Mouse (Mus musculus) kidney, embryonic 14.5 days (tissue): ENCODE results near the gene Lrba. TPM values are rescaled to one million over a fixed set of nuclear protein-coding genes. Genes with fewer than 3 reads are reported as not detected.

Experiments
- ATAC-seq: fragments of 200-750 bp; cut with Nextera tagmentation; 2 replicates; pipeline ENCODE4 v1.8.0; 2017; ENCODE audit warnings: moderate number of reproducible peaks, mild to moderate bottlenecking, moderate TSS enrichment, moderate library complexity; ENCODE audit not compliant: low FRiP score, low TSS enrichment
- H3K27ac ChIP-seq: fragments of 300-500 bp; sonication (generic); 2 replicates; pipeline ENCODE4 v1.5.1; 2014; ENCODE audit warnings: low read depth, mild to moderate bottlenecking, low read length, moderate library complexity, mixed read lengths
- H3K27me3 ChIP-seq: fragments of 300-500 bp; sonication (generic); 2 replicates; pipeline ENCODE4 v1.6.1; 2014; ENCODE audit warnings: mild to moderate bottlenecking, low read length; ENCODE audit not compliant: control insufficient read depth, insufficient read depth
- H3K36me3 ChIP-seq: fragments of 300-500 bp; sonication (generic); 2 replicates; pipeline ENCODE4 v1.6.1; 2014; ENCODE audit warnings: low read length, mixed read lengths; ENCODE audit not compliant: control insufficient read depth, insufficient read depth
- H3K4me1 ChIP-seq: fragments of 300-500 bp; sonication (generic); 2 replicates; pipeline ENCODE4 v1.6.1; 2014; ENCODE audit warnings: low read length, mixed read lengths; ENCODE audit not compliant: control insufficient read depth, insufficient read depth
- H3K4me2 ChIP-seq: fragments of 300-500 bp; sonication (generic); replicated peaks from 2 replicates; pipeline ENCODE4 v1.6.1; 2014; ENCODE audit warnings: low read depth, mild to moderate bottlenecking, low read length
- H3K4me3 ChIP-seq: fragments of 300-500 bp; sonication (generic); 2 replicates; pipeline ENCODE4 v1.5.1; 2014; ENCODE audit warnings: mild to moderate bottlenecking, low read length
- H3K9ac ChIP-seq: fragments of 300-500 bp; sonication (generic); 2 replicates; pipeline ENCODE4 v1.6.1; 2014; ENCODE audit warnings: low read depth, mild to moderate bottlenecking, low read length, moderate library complexity
- H3K9me3 ChIP-seq: fragments of 300-500 bp; sonication (generic); 2 replicates; pipeline ENCODE4 v1.6.1; 2016; ENCODE audit warnings: low read length; ENCODE audit not compliant: control insufficient read depth
- WGBS: fragments of 180-500 bp; shearing (Covaris S2); extraction: QIAGEN DNeasy Blood & Tissue Kit; methylation state at CpG from one replicate; pipeline ENCODE4 v1.1.7; 2014; 5-methylcytosine and 5-hydroxymethylcytosine counted together
- polyA plus RNA-seq: library from polyadenylated mRNA; unstranded; fragments of >200 nt; fragmentation: Nextera tagmentation; extraction: Ambion mirVana; gene quantifications from 2 replicates; pipeline ENCODE4 v1.2.1, GENCODE M21; 2014

Gene Lrba
- 8.9 and 13.4 TPM in 2 replicates for polyA plus RNA-seq

DNA sequence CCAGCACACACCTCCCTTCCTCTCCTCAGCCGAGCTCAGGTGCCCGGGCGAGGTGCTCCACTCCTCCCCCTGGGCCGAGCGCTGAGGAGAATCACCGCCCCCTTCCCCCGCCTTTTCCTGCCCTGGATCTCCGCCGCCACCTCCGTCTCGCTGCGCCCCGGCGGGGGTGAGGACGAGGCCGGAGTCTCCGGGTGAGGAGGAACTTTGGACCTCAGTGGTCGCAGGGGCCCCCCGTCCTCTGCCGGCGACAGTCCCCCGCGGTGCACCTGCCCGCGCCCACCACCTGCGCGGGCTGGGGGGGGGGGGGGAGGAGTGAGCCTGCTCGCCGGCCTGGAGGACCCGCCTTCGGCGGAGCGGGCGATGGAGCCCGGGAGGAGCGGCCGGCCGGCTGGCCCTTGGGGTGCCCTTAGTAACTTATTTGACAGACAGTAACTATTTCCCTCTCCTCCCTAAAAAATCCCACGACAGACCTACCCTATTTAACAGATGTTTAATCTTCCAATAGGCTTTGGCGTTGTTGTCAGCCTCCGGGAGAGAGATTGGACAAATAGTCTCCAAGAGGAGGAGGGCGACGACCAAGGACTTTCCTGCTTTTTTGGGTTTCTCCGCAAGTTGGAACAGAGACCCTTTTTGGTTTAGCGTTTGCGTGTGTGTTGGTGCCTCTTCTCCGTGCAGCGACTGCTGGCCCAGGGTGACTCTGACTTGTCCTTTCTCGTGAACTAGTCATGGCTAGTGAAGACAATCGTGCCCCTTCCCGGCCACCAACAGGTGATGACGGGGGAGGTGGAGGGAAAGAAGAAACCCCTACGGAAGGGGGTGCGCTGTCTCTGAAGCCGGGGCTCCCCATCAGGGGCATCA lies at the start of gene Lrba:
Lrba (plus strand) TSS at position 117 of the 858 bp plus-strand sequence.
- ATAC-seq = peak; percentile 89
- Histone ChIP-seq H3K4me2 (peak within 1 kb of the TSS; percentile 87), H3K27me3 (no peaks in the 10 kb centered on the region), H3K36me3 (no peaks in the 10 kb centered on the region), H3K9ac (peak within 1 kb of the TSS; percentile 89), H3K27ac (peak within 1 kb of the TSS; percentile 95), H3K9me3 (no peaks in the 10 kb centered on the region), H3K4me1 (no peaks in the 10 kb centered on the region), H3K4me3 (peak within 1 kb of the TSS; percentile 90)
- under 1% methylated on average over 33 of the region's 55 CpGs for WGBS

DNA sequence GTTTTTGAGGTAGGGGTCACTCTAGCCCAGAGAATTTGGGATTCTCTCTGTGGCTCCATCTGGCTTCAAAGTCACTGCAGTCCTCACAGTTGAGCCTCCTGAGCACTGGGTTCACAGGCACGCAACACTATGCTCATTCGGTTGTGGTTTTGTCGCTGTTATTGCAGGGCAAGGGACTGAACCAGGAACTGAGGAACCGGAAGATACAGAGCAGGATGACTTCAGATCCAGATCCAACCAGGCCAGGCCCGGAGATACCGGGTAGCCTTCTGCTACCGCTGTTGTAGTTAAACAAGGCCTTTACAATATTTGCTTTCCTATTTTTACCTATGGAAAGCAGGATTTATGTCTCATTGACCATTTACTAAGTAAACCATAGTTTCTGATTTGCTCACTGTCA lies 44.8 kb upstream of the Lrba start:
- Histone ChIP-seq H3K27ac (no peak overlapping the region), H3K27me3 (no peaks in the 10 kb centered on the region), H3K9ac (no peak overlapping the region), H3K4me1 (peaks cover 5% of the 10 kb centered on the region; the same call in 1 of the 2 replicates), H3K36me3 (no peaks in the 10 kb centered on the region), H3K4me2 (no peak overlapping the region), H3K9me3 (no peaks in the 10 kb centered on the region), H3K4me3 (no peak overlapping the region)
- 87% methylated on average over 7 of the region's 7 CpGs for WGBS
- no peak for ATAC-seq

DNA sequence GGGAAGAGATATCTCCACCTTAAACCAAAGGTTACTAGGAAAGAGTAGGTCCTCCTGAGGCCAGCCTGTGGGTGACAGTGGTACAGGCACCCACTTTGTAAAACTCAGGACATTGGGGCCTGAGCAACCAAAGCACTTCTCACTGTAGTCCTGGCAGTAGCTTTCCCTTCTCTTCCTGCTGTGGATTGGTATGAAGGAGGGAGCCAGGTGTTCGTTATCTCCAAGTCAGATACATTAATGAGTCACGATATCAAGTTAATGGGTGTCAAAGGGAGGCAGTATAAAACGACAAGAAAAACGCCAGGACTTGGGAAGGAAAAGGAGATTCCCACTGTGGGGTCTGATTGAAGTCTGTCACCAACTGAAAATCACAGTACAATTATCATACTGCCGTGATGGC lies 43.4 kb upstream of the Lrba start:
- H3K9me3 ChIP-seq = no peaks in the 10 kb centered on the region
- no peaks in the 10 kb centered on the region for H3K4me1 ChIP-seq
- no peaks in the 10 kb centered on the region for H3K27me3 ChIP-seq
- no peak overlapping the region for H3K4me2 ChIP-seq
- H3K9ac ChIP-seq = no peak overlapping the region
- ATAC-seq = no peak
- H3K4me3 ChIP-seq = no peak overlapping the region
- no peaks in the 10 kb centered on the region for H3K36me3 ChIP-seq
- H3K27ac ChIP-seq = no peak overlapping the region
- 31% methylated on average over 5 of the region's 5 CpGs for WGBS

DNA sequence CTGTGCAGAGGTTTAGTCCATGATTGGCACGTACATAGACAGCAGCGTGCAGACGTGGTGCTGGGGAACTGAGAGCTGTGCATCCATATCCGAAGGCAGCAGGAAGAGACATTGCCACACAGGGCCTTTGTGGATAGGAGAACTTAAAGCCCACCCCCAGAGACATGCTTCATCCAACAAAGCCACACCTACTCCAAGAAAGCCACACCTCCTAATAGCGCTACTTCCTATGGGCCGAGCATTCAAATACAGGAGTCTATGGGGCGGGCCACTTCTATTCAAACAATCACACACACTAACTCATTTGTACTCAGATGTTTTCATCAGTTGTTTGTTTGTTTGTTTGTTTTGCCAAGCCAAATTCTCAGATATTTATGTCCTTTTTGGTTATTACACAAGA lies 39.9 kb upstream of the Lrba start:
- peaks cover 7% of the 10 kb centered on the region; the same call in 1 of the 2 replicates for H3K4me1 ChIP-seq
- no peak for ATAC-seq
- no peaks in the 10 kb centered on the region for H3K27me3 ChIP-seq
- H3K9me3 ChIP-seq = no peaks in the 10 kb centered on the region
- WGBS = 89% methylated on average over 7 of the region's 7 CpGs
- no peak overlapping the region for H3K27ac ChIP-seq
- H3K4me2 ChIP-seq = no peak overlapping the region
- no peaks in the 10 kb centered on the region for H3K36me3 ChIP-seq
- no peak overlapping the region for H3K9ac ChIP-seq
- no peak overlapping the region for H3K4me3 ChIP-seq

DNA sequence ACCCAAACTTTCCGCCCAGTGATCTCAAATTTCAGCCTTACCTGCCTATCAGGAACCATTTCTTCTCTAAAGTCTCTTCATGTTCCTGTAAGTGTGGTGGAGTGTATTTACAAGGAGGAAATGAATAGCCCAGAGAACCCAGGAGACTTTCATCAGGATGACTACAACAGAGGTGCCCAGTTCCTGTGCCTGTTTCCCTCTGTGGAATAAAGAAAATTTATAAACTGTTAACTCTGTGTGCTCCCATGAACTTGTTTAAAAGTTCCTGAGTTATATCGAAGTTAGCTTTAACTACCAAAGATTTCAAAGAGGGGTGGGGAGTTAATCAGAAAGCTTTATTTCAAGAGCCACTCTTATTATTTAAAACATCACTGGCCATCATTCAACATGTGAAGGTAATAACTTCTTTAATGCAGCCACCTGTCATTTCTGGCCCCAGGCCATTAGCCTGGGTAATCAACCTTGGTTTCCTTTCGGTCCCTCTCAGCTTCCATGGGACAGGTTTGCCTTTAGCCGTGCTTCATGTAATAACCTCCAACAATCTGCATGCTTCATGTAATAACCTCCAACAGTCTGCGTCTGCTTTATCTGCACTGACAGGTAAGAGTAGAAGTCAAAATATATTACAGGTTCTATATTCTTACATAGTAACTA lies 36.6 kb upstream of the Lrba start:
- H3K27me3 ChIP-seq = no peaks in the 10 kb centered on the region
- no peak overlapping the region for H3K4me3 ChIP-seq
- H3K4me2 ChIP-seq = no peak overlapping the region
- H3K27ac ChIP-seq = no peak overlapping the region
- H3K9ac ChIP-seq = no peak overlapping the region
- H3K36me3 ChIP-seq = no peaks in the 10 kb centered on the region
- 38% methylated on average over 5 of the region's 5 CpGs for WGBS
- no peak for ATAC-seq
- peaks cover 7% of the 10 kb centered on the region; the same call in 1 of the 2 replicates for H3K4me1 ChIP-seq
- H3K9me3 ChIP-seq = no peaks in the 10 kb centered on the region

DNA sequence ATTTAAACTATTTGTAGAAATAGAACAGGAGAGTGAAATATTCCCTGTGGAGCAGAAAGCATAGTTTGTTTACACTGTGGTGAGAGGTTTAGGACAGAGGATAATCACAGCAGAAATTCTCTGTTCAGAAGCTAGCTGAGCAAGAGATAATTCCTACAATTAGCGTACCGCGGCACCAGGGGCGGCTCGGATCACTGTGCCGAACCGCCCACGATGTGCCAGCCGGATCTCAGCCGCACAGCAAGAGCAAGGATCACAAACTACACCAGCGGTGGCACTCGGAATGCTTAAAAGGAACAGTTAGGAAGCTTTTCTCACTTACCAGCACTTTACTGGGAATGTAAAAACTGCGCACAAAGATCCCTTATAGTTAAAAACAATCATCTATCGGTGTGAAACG lies 28.5 kb upstream of the Lrba start:
- Histone ChIP-seq H3K4me2 (peak overlapping the region; percentile 10; the same call in 1 of the 2 replicates), H3K27ac (no peak overlapping the region; the same call in 1 of the 2 replicates), H3K9me3 (no peaks in the 10 kb centered on the region), H3K4me3 (no peak overlapping the region), H3K36me3 (no peaks in the 10 kb centered on the region), H3K27me3 (no peaks in the 10 kb centered on the region), H3K9ac (no peak overlapping the region), H3K4me1 (0 out of 2 replicates have a peak, but pooled peaks cover 3% of the 10 kb centered on the region)
- 46% methylated on average over 15 of the region's 15 CpGs for WGBS
- no peak for ATAC-seq

DNA sequence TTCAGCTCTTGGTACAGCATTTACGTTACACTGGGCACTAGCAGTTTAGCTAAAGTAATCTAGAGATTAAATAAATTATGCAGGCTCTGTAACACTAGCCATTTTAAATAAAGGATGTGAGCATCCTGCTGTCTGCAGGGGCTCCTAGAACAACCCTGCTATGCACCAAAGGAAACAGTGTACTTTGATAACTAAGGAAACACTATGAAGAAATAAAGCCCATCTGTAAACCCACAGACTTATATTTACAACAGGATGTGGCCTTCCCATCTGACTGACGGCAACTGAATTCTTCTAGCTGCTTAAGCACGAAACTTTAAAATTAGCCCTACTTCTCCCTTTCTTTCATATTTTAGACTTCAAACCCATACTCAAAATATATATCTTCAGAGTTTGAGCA lies 28.0 kb upstream of the Lrba start:
- 44% methylated on average over 3 of the region's 3 CpGs for WGBS
- no peak overlapping the region for H3K4me2 ChIP-seq
- no peak for ATAC-seq
- no peaks in the 10 kb centered on the region for H3K36me3 ChIP-seq
- H3K9me3 ChIP-seq = no peaks in the 10 kb centered on the region
- no peak overlapping the region for H3K9ac ChIP-seq
- H3K27me3 ChIP-seq = no peaks in the 10 kb centered on the region
- no peak overlapping the region; the same call in 1 of the 2 replicates for H3K27ac ChIP-seq
- H3K4me1 ChIP-seq = 0 out of 2 replicates have a peak, but pooled peaks cover 3% of the 10 kb centered on the region
- no peak overlapping the region for H3K4me3 ChIP-seq

DNA sequence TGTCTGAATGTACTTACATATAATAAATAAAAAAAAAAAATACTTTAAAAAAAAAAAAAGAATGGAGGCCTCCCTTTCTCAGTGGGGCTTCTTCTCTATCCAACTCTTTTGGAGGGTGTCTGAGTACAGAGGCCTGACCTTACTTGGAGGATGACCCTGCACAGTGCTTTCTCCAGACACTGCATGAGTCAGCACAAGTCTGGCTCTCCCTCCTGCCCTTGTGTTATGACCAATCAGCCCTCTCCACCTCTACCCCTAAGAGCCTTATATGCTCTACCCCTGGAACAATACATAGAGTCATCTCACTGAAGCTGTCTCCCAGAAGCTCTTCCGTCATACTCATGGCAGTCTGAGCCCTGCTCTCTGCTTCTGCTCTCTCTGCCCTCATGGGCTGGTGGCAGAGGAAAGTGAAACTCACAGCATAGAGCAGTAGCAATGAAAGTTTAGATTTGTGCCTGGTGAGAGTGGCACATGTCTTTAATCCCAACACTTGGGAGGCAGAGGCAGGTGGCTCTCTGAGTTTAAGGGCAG lies 22.8 kb upstream of the Lrba start:
- Histone ChIP-seq H3K27me3 (no peaks in the 10 kb centered on the region), H3K9me3 (no peaks in the 10 kb centered on the region), H3K9ac (no peak overlapping the region), H3K4me1 (no peaks in the 10 kb centered on the region), H3K4me2 (no peak overlapping the region), H3K4me3 (no peak overlapping the region), H3K27ac (no peak overlapping the region), H3K36me3 (no peaks in the 10 kb centered on the region)
- WGBS = 88% methylated on average over 1 of the region's 1 CpGs
- ATAC-seq = no peak

DNA sequence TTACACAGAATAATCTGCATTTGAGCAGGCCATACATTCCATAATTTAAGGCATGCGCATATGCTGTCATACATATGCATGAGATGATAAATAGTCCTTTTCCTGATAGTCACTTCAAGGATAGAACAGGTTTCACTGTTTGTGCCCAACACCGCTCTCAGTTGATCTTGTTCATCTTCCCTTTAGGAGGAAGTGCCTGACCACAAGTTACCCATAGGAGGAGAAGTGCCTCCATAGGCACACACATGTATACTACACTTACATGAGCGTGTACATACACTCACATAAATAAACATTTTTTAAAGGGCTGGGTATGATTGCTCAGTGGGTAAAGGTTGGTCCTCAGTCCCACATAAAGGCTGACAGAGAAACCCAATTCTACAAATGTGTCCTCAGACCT lies 22.0 kb upstream of the Lrba start:
- H3K9me3 ChIP-seq = no peaks in the 10 kb centered on the region
- H3K4me2 ChIP-seq = no peak overlapping the region
- WGBS = 94% methylated on average over 3 of the region's 3 CpGs
- H3K4me1 ChIP-seq = no peaks in the 10 kb centered on the region
- no peak overlapping the region for H3K9ac ChIP-seq
- H3K27ac ChIP-seq = no peak overlapping the region
- ATAC-seq = no peak
- H3K36me3 ChIP-seq = no peaks in the 10 kb centered on the region
- H3K27me3 ChIP-seq = no peaks in the 10 kb centered on the region
- H3K4me3 ChIP-seq = no peak overlapping the region
